Mouse (Mus musculus) 3T3-L1 (cell line): ENCODE measurements around the gene Wdfy2.
"Not testable (repeated sequence)": the region's sequence is repeated elsewhere in the genome, so short reads cannot be mapped to it uniquely, and the experiment has no call there.

ENCODE experiments used
- DNase-seq: peaks from one replicate; pipeline ENCODE4 v3.0.0-alpha.2; 2015; ENCODE audit warnings: low read depth, low spot score

The Wdfy2 gene

DNA sequence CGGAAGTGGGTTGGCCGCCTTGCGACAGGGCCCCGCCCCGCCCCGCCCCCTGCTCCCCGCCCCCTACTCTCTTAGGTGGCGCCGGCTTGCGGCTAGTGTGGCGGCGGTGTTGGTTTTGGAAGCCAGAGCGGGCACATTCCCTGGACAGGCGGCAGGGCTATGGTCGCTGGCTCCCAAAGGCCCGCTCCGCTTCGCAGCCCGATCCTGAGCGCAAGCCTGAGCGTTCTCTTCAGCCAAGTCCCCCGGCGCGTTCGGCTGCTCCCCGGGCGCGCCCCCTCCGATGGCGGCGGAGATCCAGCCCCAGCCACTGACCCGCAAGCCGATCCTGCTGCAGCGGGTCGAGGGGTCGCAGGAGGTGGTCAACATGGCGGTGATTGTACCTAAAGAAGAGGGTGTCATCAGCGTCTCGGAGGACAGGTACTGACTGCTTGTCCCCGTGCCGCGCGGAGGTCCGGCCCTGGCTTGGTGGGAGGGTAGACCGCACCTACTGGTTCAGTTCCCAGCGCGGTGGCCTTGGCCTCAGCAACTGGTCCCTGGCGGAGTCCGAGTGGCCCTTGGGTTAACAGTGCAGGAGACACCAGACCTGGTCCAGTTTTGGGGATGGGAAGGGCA is at the start of gene Wdfy2:
TSS of gene Wdfy2 (plus strand) at position 38 of the 612 bp plus-strand sequence.
- DNase-seq: peak; percentile 29

GRCm38 (mm10) chr14:62789282-62789681 is 48.2 kb upstream of the Wdfy2 start:
- no peak for DNase-seq

GRCm38 (mm10) chr14:62795719-62796118 is 41.8 kb upstream of the Wdfy2 start:
- no peak for DNase-seq

DNA sequence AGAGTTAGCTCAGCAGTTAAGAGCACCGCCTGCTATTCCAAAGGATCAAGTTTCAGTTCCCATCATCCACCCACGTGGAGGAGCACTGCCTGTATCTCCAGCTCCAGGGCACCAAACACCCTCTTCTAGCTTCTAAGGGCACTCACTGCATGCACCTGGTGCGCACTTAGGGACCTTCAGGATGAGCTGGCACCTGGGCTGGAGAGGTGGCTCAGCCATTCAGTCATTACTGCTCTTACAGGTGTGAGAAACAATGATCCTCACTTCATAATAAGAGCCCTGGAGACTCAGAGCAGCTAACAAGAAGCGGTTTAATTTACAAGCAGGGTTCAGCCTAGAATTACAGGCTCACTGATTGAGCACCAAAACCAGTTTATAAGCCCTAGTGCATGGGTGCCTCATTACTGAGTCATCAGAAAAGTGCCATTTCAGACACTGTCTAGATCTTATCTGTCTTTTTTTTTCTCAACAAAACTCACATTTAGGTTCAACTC is 38.8 kb upstream of the Wdfy2 start:
- DNase-seq: peak; percentile 56

- DNase-seq: no peak
These were observed 36.7 kb upstream of the Wdfy2 start for GRCm38 (mm10) chr14:62800791-62801190.

GRCm38 (mm10) chr14:62803204-62803603 is 34.3 kb upstream of the Wdfy2 start:
- no peak for DNase-seq

GRCm38 (mm10) chr14:62806921-62807320 is 30.6 kb upstream of the Wdfy2 start:
- DNase-seq: peak; percentile 79

- peak; percentile 69 for DNase-seq
These were observed 28.6 kb upstream of the Wdfy2 start for GRCm38 (mm10) chr14:62808661-62809523.

- DNase-seq: peak; percentile 90
These were observed 24.7 kb upstream of the Wdfy2 start for GRCm38 (mm10) chr14:62812765-62813164.

DNA sequence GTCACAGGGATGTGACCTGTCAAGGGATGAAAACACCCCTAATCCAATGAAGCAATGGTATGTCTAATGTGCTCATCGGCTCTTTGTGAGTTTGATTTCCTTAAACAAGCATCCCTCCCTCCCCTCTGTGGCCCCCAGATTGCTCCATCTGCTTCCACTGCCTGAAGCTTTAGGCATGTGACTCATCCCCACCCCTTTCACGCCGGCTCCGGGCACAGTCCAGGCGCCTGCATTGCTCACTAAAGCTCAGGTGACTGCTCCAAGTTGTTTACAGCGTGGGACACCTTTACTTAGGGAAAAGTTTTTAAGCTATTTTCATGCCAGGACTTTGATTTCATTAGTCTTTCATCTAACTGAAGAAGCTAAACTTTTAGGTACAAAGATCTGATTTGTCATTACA is 22.9 kb upstream of the Wdfy2 start:
- DNase-seq: peak; percentile 50

- DNase-seq: no peak
These were observed 20.7 kb upstream of the Wdfy2 start for GRCm38 (mm10) chr14:62816827-62817226.

DNA sequence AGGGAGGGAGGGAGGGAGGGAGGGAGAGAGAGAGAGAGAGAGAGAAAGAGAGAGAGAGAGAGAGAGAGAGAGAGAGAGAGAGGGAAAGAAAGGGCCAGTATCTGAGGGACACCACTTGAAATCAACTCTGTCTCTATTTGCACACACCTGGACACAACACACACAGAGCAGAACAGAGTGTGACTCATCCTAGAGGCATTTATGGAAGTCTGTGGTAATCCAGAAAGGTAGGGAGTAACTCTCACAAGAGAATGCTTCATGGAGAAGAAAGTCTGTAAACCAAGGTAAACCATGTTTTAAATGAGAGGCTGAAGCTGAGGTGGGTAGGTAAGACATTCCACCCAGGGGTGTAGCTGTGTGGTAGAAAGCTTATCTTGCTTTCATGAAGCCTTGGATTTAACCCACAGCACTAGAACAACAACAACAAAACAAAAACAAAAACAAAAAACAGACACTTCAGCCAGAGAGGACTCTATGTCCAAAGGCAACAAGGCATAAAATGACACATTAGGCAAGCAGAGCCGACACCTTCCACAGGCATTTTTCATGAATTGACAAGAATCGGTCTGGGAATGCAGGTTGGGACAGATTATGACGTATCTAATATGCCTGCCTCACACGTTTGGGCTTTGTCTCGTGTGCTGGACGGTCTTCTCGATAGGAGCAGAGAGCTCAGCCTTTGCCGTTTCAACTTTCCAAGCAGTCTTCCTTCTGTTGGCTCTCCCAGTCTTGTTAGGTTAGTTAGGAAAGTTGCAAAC is 11.7 kb upstream of the Wdfy2 start:
- no peak for DNase-seq

DNA sequence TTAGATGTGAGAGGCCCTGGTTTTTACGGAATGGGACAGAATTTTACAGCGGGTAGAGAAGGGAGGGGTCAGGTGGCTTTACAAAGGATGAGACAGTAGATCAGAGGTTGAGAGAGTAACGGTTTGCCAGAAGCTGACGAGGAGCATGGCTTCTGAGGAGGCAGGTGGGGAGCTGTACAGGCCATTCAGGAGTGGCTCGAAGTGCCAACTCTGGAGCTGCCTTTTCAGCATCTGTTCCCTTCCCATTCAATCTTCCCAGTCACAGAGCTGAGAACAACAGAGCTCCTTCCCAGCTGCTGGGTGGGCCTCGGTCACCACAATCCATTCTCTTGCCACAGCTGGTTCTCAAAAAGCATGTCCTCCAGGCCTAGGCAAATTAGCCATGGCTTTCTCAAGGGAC is 8.2 kb upstream of the Wdfy2 start:
- DNase-seq: no peak

- peak; percentile 56 for DNase-seq
These were observed 5.7 kb upstream of the Wdfy2 start for GRCm38 (mm10) chr14:62831691-62832275.

DNA sequence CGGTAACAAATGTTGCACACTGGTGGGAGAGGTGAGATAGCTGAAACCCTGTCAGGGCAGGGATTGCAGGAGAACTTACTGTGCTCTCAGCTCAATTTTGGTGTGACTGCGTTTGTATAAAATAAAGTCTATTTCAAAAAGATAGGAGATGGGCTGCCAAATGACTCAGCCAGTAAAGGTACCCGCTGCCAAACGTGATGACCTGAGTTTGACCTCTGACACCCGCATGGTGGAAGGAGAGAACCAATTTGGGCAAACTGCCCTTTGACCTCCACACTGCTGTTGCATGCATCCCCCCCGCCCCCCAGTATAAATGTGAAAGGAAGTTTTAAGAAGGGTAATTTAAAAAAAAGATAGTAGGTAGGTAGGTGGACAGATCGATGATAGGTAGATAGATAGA is 4.4 kb upstream of the Wdfy2 start:
- no peak for DNase-seq

- DNase-seq: no peak
These were observed 3.9 kb upstream of the Wdfy2 start for GRCm38 (mm10) chr14:62833541-62833940.

DNA sequence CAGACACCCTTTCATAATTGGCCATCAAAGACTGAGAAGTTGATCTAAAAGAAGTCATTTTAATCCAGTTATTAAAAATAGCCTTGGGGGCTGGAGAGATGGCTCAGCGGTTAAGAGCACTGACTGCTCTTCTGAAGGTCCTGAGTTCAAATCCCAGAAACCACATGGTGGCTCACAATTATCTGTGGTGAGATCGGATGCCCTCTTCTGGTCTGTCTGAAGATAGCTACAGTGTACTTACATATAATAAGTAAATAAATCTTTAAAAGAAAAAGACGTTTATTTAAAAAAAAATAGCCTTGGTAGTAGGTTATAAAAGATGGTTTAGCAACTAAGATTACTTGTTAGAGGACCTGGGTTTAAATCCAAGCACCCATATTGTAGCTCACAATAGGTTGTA is 1.7 kb upstream of the Wdfy2 start:
- not testable (repeated sequence) for DNase-seq

DNA sequence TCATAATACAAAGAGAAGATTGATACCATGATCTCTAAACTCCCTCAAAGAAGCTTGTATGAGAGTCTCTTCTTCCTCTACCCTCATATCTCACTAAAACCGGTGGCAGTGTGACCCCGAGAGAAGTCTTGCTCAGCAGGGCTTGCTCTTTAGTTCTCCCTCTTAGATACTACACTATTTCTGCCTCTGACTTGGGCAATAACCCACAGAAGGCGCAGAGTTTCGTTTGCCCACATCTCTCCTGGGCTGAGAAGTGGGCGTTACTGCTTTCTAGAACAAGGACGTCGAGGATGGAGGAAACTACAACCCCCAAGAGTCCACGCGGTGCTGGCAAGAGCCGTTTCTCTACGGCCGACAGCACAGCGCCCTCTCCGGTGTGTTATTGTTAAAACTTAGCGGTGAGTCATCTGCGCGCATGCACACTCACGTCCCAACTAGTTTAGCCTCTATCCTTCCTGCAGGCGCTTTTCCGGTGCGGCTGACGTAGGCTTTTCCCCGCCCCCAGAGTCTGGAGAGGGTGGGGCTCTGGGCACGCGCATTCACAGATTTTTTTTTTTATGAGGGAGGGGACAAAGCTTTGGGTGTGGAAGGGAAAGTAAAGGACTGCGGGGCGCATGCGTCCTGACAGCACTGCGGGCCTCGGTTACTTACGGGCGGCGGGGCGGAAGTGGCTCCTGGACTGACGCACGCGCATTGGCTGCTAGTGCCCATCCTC is 395 bp upstream of the Wdfy2 start:
- DNase-seq: peak; percentile 98

DNA sequence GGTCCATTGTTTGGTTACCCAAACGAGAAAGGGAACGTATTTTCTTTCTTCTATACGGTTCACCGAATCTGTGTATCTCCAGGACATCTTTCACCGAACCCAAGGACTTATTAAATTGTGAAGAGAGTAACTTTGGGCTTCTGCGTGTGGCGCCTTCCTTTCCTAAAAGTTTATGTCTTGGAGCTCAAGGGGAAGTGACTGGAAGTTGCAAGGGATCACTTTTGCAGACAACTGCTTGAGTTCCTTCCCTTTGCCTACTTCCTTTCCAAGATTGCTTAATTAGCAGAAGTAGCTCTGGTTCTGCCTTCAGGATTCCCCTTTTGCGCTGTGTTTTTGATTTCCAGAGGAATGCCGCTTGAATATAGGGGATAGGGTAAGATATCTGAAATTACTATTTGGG is 858 bp downstream of the Wdfy2 start:
- DNase-seq: no peak

DNA sequence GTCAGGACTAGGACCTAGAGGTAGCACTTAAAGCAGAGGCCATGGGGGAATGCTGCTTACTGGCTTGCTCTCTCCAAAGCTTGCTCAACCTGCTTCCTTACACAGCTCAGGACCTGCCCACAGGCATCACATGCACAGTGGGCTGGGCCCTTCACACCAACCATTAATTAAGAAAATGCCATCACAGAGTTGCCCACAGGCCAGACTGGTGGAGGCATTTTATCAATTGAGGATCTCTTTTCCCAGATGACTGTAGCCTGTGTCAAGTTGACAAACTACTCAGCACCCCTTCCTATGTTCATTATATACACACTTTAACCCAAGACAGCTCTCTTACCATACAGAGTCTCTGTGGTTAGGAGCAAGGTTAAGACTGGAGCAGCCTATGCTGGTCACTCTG is 4.2 kb downstream of the Wdfy2 start:
- no peak for DNase-seq

DNA sequence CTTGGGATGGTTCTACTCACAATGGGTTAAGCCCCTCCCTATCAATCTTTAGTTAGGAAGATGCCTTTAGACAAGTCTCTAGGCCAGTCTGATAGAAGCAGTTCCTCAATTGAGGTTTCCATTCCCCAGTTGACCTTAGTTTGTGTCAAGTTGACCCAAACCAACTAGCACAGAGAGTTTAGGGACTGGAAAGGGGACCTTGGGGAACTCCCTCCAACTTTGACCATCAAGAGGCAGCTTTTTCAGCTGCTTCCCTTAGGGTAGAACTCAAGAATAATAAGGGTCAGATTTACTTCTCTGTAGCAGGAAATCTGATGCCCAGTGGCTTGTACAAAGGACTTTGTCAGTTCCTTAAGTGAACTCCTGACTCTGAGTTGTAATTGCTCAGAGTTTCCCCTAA is 5.0 kb downstream of the Wdfy2 start:
- DNase-seq: no peak
